30 mouse cellular contexts compared by ENCODE assay signal in the genomic region with DNA sequence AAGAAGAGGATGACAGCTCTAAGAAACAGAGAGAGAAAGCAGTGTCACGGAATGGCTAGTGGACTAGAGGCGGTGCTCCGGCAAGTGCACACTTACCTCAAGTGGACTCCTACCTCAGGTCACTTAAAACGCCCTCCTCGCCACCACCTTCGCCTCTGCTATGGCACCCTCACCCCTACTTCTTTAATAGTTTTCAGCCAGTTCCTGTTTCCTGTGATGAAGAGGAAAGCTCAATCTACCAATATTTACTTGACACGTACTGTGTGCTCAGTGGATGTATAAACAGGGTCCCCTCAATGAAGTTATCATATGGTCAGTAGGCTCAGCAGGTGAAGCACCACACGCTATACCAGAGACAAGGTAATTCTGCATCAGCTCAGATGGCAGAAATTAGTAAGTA. TPM values are rescaled to one million over a fixed set of nuclear protein-coding genes. Genes with fewer than 3 reads are reported as not detected.
"Had no signal": no experiment of that assay in that cellular context is flagged by ENCODE, and none has a peak within 500 bp of the region (broad histone marks: within the 10 kb centered on the region; RNA-seq: fewer than 3 reads in every experiment).

No protein-coding gene starts in this region.

- H3K9ac ChIP-seq: forebrain, postnatal 0 days; heart, embryonic 13.5 days; heart, embryonic 15.5 days; hindbrain, embryonic 12.5 days; hindbrain, embryonic 14.5 days; limb, embryonic 12.5 days; liver, embryonic 14.5 days had no signal

- H3K4me1 ChIP-seq: heart, embryonic 13.5 days; heart, embryonic 15.5 days; limb, embryonic 10.5 days had no signal

- H3K9me3 ChIP-seq: heart, embryonic 13.5 days; heart, embryonic 15.5 days; hindbrain, embryonic 10.5 days; hindbrain, embryonic 12.5 days; limb, embryonic 10.5 days; limb, embryonic 12.5 days had no signal

- ATAC-seq: forebrain, postnatal 0 days; hindbrain, embryonic 16.5 days; inflammation-experienced regulatory T-cells, adult 6 months had no signal

- H3K27me3 ChIP-seq: heart, embryonic 13.5 days; heart, embryonic 15.5 days; hindbrain, embryonic 12.5 days; limb, embryonic 12.5 days had no signal

- H3K27ac ChIP-seq: gastrocnemius, adult 2 months; heart, embryonic 13.5 days; heart, embryonic 15.5 days; hindbrain, embryonic 10.5 days; hindbrain, embryonic 12.5 days; hindbrain, embryonic 14.5 days; layer of hippocampus, adult 2 months; left cerebral cortex, adult 2 months; limb, embryonic 10.5 days; limb, embryonic 12.5 days; liver, embryonic 14.5 days had no signal

- DNase-seq: forebrain, postnatal 0 days; gastrocnemius, adult 2 months; gastrocnemius, postnatal 10 days; gastrocnemius, postnatal 25 days; heart, postnatal 4 days; kidney, adult 18-20 months; kidney, adult 8-10 months; kidney, postnatal 10 days; kidney, postnatal 25 days; kidney, postnatal 4 days had no signal

- H3K4me3 ChIP-seq: gastrocnemius, adult 2 months; heart, embryonic 13.5 days; heart, embryonic 15.5 days; hindbrain, embryonic 10.5 days; hindbrain, embryonic 12.5 days; layer of hippocampus, adult 2 months; left cerebral cortex, adult 2 months; limb, embryonic 10.5 days; limb, embryonic 12.5 days had no signal

- H3K4me2 ChIP-seq: heart, embryonic 11.5 days; heart, embryonic 13.5 days; heart, embryonic 15.5 days; hindbrain, embryonic 12.5 days; hindbrain, embryonic 14.5 days; limb, embryonic 12.5 days had no signal

RNA-seq across cellular contexts. Expression of gene 4933411K16Rik, which starts 26.5 kb away (rescaled TPM):
- total RNA-seq: granulocyte monocyte progenitor cell, adult 5-6 weeks; heart, postnatal 25 days had no signal
- polyA plus RNA-seq: forebrain, postnatal 0 days; heart, embryonic 11.5 days; heart, embryonic 13.5 days; heart, embryonic 15.5 days; heart, postnatal 0 days; hindbrain, embryonic 10.5 days; hindbrain, embryonic 12.5 days; hindbrain, embryonic 14.5 days; hindbrain, embryonic 16.5 days; inflammation-experienced regulatory T-cells, adult 6 months; limb, embryonic 12.5 days had no signal

RNA-seq across cellular contexts. Expression of gene Hoga1, which starts 33.2 kb away (rescaled TPM):
- total RNA-seq: granulocyte monocyte progenitor cell, adult 5-6 weeks had no signal
- polyA plus RNA-seq: inflammation-experienced regulatory T-cells, adult 6 months had no signal

RNA-seq across cellular contexts. Expression of gene Ankrd2, which starts 42.8 kb away (rescaled TPM):
- total RNA-seq: forebrain, postnatal 0 days; granulocyte monocyte progenitor cell, adult 5-6 weeks; heart, postnatal 25 days; layer of hippocampus, adult 2 months; layer of hippocampus, postnatal 25 days; left cerebral cortex, postnatal 36 days had no signal
- polyA plus RNA-seq: heart, embryonic 11.5 days; heart, embryonic 13.5 days; heart, embryonic 15.5 days; hindbrain, embryonic 10.5 days; hindbrain, embryonic 12.5 days; inflammation-experienced regulatory T-cells, adult 6 months; kidney, embryonic 14.5 days; kidney, embryonic 16.5 days; limb, embryonic 10.5 days had no signal
